Mouse (Mus musculus) brain, embryonic 14.5 days (tissue): Measurements from ENCODE around the gene Ltb4r1.

ENCODE experiments used
- CTCF ChIP-seq: fragments of 200-500 bp; IDR thresholded peaks from 2 replicates; pipeline ENCODE4 v1.5.1; 2012; ENCODE audit warnings: inconsistent platforms, mild to moderate bottlenecking, moderate library complexity, borderline replicate concordance; ENCODE audit not compliant: insufficient read depth, insufficient read length; ENCODE audit errors: extremely low read depth
- POLR2A ChIP-seq: fragments of 200-500 bp; IDR thresholded peaks from 2 replicates; pipeline ENCODE4 v1.6.1; 2012; ENCODE audit warnings: mild to moderate bottlenecking, inconsistent platforms, borderline replicate concordance; ENCODE audit not compliant: poor library complexity, insufficient read depth, insufficient read length, severe bottlenecking; ENCODE audit errors: extremely low read depth

DNA sequence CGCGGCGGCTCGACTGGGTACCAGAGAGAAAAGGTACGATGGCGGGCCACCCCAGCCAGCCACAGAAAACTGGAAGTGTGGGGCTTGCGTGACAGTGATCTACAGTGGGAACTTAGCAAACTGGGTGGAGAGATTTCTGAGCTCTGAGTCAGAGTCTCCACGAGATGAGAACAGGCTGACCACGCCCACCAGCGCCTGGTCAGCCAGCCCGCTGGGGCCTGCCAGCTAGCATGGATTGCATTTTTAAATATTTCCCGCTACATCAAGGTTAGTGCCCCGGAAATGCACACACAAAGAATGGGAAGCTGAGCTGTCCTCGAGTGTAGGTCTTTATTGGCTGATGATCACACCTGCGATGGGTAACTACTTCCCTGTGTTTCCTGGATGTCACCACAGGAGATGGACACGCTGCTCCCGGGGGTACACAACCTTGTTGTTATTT lies 49.6 kb downstream of the Ltb4r1 start:
- no peak for TF ChIP-seq CTCF
- no peak for TF ChIP-seq POLR2A
